Mouse (Mus musculus): Measurements from ENCODE around the gene Tmprss11e. TPM values are rescaled to one million over a fixed set of nuclear protein-coding genes. Genes with fewer than 3 reads are reported as not detected.
A peak's percentile ranks its signal among the peaks of the same experiment; 100 is the strongest.

Tmprss11e gene
- polyA plus RNA-seq, 1 experiment from 2014 or later, result not detected

DNA sequence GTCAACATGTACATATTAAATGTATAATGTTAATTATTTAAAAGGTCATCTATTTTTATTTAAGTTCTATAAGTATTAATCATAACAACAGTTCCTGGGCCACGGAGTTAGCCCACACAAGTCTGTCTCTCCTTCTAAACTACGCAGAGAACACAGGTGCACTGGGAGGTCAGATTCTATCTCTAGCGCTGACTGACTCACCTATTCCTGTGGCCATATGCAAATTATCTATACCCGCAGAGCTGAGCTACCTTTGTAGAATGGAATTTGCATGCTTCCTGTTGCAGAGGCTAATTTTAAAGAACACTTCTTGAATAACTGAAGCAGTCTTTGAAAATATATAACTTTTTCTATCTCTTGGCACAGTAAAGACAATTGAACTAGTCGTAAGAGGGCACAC is 4.5 kb downstream of the Tmprss11e start:
- no peaks in the 10 kb centered on the region for H3K4me1 ChIP-seq (replicated peaks)
- H3K9ac ChIP-seq, result no peak overlapping the region
- H3K9me3 ChIP-seq (replicated peaks), result no peaks in the 10 kb centered on the region
- H3K4me3 ChIP-seq (replicated peaks), result no peak overlapping the region
- 60% methylated on average over 5 of the region's 5 CpGs for WGBS (ENCODE audit: insufficient replicate concordance)
- H3K4me2 ChIP-seq, result no peak overlapping the region
- H3K27me3 ChIP-seq, result no peaks in the 10 kb centered on the region
- no peak overlapping the region for H3K27ac ChIP-seq (replicated peaks)
- ATAC-seq (ENCODE audit: insufficient read depth), result no peak
- no peaks in the 10 kb centered on the region for H3K36me3 ChIP-seq (replicated peaks)

DNA sequence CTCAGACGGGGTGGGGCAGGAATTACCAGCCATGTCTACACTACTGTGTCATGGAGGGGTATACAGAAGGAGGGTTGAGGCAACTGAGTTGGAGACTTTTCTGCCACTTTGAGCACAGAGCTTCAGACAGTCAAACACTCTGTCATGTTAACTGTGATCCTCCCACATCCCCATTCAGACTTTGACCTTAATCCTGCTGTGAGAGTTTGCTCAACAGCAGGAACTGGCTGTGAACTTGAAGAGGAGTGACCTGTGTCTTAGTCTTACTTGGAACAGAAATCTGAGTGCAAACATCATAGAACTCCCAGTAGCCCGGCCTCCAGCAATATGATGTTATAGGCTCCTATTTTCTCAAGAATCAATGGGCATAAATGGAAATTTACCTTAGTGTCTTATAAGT is 9.8 kb downstream of the Tmprss11e start:
- Histone ChIP-seq H3K27ac (replicated peaks) (no peak overlapping the region), H3K36me3 (replicated peaks) (no peaks in the 10 kb centered on the region), H3K9me3 (replicated peaks) (no peaks in the 10 kb centered on the region), H3K4me1 (replicated peaks) (no peaks in the 10 kb centered on the region), H3K4me2 (no peak overlapping the region), H3K4me3 (replicated peaks) (no peak overlapping the region), H3K9ac (no peak overlapping the region), H3K27me3 (no peaks in the 10 kb centered on the region)
- ATAC-seq (ENCODE audit: insufficient read depth), result peak; percentile 34
- 48% methylated on average over 2 of the region's 2 CpGs for WGBS (ENCODE audit: insufficient replicate concordance)

DNA sequence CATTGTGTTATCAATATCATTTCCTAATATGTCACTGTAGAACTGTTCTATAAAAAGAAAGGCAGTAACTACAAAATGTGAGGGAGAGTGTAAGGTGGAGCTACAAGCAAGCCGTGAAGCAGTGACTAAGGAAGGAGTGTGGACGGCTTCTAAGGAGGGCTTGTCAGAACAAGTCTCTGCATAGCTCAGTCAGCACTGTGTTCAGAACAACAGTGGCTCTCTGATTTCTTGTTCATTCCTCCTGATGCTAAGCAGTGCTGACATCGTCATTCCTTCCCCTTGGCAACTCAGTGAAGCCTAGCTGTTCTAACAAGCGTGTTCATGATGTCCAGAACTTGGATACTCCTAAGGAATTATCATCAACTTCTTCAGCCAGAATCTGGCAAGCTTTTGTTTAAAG is 15.0 kb downstream of the Tmprss11e start:
- no peaks in the 10 kb centered on the region for H3K9me3 ChIP-seq (replicated peaks)
- no peaks in the 10 kb centered on the region for H3K36me3 ChIP-seq (replicated peaks)
- no peak overlapping the region for H3K4me3 ChIP-seq (replicated peaks)
- H3K9ac ChIP-seq, result no peak overlapping the region
- no peaks in the 10 kb centered on the region for H3K4me1 ChIP-seq (replicated peaks)
- no peak for ATAC-seq (ENCODE audit: insufficient read depth)
- no peaks in the 10 kb centered on the region for H3K27me3 ChIP-seq
- H3K27ac ChIP-seq (replicated peaks), result no peak overlapping the region
- no peak overlapping the region for H3K4me2 ChIP-seq
- WGBS (ENCODE audit: insufficient replicate concordance), result 60% methylated on average over 4 of the region's 4 CpGs

DNA sequence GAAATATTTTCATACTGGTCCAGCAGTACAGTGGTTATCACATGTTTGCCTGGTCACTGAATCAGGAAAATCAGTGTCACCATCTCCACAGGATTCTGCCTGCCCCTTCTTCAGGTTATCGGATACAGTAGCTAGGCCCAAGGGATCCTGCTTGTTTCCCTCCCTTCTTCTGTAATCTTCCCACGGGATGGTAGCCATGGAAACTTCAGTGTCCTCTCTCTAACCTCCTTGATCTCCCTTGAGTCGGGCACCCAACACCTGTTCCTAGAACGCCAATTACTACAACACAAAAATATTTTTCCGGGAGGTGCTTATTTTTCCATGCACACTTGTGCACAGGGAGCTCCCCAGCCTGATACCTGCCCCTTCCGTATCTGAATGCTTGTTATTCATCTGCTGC is 17.0 kb downstream of the Tmprss11e start:
- H3K4me2 ChIP-seq, result no peak overlapping the region
- no peaks in the 10 kb centered on the region for H3K4me1 ChIP-seq (replicated peaks)
- H3K4me3 ChIP-seq (replicated peaks), result no peak overlapping the region
- H3K36me3 ChIP-seq (replicated peaks), result no peaks in the 10 kb centered on the region
- WGBS (ENCODE audit: insufficient replicate concordance), result 63% methylated on average over 6 of the region's 6 CpGs
- H3K9ac ChIP-seq, result no peak overlapping the region
- H3K27ac ChIP-seq (replicated peaks), result no peak overlapping the region
- no peak for ATAC-seq (ENCODE audit: insufficient read depth)
- H3K27me3 ChIP-seq, result no peaks in the 10 kb centered on the region
- no peaks in the 10 kb centered on the region for H3K9me3 ChIP-seq (replicated peaks)

DNA sequence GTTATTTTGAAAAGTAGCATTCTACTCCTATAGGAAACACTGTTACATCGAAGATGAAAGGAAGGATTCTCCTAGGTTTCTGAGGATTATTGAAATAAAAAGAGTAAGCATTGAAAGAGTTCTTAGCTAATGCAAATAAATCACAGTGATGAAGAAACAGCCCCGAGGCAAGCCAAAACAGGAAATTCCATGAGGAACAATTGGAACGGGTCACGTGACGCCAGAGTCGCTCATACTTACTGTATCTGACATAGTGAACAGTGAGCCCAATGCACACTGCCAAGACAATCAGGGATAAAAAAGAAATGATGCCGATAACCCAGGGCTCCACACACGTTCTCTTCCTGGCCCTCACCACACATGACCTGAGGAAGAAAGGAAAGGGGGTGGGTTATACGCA is 18.6 kb downstream of the Tmprss11e start:
- Histone ChIP-seq H3K36me3 (replicated peaks) (no peaks in the 10 kb centered on the region), H3K9ac (no peak overlapping the region), H3K4me1 (replicated peaks) (no peaks in the 10 kb centered on the region), H3K4me2 (no peak overlapping the region), H3K9me3 (replicated peaks) (no peaks in the 10 kb centered on the region), H3K27ac (replicated peaks) (no peak overlapping the region), H3K27me3 (no peaks in the 10 kb centered on the region), H3K4me3 (replicated peaks) (no peak overlapping the region)
- no peak for ATAC-seq (ENCODE audit: insufficient read depth)
- WGBS (ENCODE audit: insufficient replicate concordance), result 51% methylated on average over 9 of the region's 9 CpGs

DNA sequence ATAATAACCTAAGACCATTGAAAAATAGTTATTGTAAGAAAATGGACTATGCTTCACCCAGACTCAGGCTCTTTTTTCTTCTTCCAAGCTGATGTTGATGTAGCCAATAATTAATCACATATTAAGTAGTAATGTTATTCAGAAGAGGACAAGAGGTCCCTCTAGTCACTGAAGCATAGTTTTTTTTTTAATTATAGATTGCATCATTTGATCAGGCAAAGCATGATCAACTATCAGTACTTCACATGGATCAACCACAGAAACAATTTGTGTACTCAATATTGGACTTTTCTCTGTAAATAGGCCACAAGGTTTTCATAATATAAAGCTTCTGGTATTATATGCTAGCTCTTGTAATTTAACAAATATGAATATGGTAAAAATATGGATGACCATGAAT is 20.6 kb downstream of the Tmprss11e start:
- no peak overlapping the region for H3K9ac ChIP-seq
- H3K27ac ChIP-seq (replicated peaks), result no peak overlapping the region
- no peaks in the 10 kb centered on the region for H3K4me1 ChIP-seq (replicated peaks)
- no peak overlapping the region for H3K4me2 ChIP-seq
- H3K9me3 ChIP-seq (replicated peaks), result no peaks in the 10 kb centered on the region
- no peak for ATAC-seq (ENCODE audit: insufficient read depth)
- no peaks in the 10 kb centered on the region for H3K36me3 ChIP-seq (replicated peaks)
- no peaks in the 10 kb centered on the region for H3K27me3 ChIP-seq
- no peak overlapping the region for H3K4me3 ChIP-seq (replicated peaks)

DNA sequence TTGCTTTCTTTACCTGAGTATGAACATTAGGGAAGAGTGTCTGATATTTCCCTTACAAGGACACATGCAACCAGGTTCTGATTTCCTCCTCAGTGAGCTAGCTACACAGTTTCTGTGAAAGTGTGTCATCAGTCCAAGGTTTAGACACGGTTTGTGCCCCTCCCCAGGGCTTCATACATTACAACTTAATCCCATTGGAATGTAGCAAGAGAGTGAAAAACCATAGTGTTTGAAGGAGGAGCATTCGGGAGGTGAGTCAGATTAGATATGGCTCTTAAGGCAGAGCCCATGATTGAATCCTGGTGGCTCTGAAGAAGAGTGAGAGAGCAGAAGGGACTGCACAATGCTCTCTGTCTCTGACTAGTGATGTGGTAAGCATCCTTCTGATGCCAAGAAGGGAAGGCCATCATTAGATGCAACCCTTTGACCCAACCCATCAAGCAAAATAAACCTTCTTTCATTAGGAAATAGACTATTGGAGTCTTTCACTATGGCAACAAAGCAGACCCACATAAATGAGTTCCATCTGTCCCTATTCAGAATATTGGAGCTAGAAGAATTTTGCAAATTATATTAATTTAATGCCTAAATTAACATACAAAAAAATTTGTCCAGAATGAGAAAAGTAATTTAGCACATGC is 22.7 kb downstream of the Tmprss11e start:
- Histone ChIP-seq H3K9ac (no peak overlapping the region), H3K4me2 (no peak overlapping the region), H3K36me3 (replicated peaks) (no peaks in the 10 kb centered on the region), H3K4me1 (replicated peaks) (no peaks in the 10 kb centered on the region), H3K9me3 (replicated peaks) (no peaks in the 10 kb centered on the region), H3K4me3 (replicated peaks) (no peak overlapping the region), H3K27ac (replicated peaks) (no peak overlapping the region), H3K27me3 (no peaks in the 10 kb centered on the region)
- WGBS (ENCODE audit: insufficient replicate concordance), result 25% methylated on average over 2 of the region's 2 CpGs
- ATAC-seq (ENCODE audit: insufficient read depth), result no peak

DNA sequence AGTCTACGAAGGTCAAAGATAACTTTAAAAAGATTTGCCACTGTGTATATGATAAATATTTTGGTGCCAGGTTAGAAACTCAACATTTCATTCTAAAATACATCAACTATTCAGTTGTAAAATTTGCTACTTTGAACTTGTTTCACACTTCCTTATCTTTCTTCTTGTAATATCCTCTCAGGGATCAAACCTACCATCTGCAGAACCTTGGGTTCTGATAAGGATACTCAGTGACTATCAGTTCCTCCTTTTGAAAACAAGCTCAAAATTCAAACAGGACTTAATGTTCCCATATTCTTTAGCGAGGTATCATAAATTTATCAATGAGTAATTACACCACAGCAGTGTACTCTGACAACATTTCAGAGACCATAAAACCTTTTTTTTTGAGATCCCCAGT is 30.6 kb downstream of the Tmprss11e start:
- Histone ChIP-seq H3K27me3 (no peaks in the 10 kb centered on the region), H3K9me3 (replicated peaks) (no peaks in the 10 kb centered on the region), H3K4me2 (no peak overlapping the region), H3K36me3 (replicated peaks) (no peaks in the 10 kb centered on the region), H3K27ac (replicated peaks) (no peak overlapping the region), H3K4me3 (replicated peaks) (no peak overlapping the region), H3K9ac (no peak overlapping the region), H3K4me1 (replicated peaks) (no peaks in the 10 kb centered on the region)
- ATAC-seq (ENCODE audit: insufficient read depth), result no peak
- 40% methylated on average over 2 of the region's 2 CpGs for WGBS (ENCODE audit: insufficient replicate concordance)

DNA sequence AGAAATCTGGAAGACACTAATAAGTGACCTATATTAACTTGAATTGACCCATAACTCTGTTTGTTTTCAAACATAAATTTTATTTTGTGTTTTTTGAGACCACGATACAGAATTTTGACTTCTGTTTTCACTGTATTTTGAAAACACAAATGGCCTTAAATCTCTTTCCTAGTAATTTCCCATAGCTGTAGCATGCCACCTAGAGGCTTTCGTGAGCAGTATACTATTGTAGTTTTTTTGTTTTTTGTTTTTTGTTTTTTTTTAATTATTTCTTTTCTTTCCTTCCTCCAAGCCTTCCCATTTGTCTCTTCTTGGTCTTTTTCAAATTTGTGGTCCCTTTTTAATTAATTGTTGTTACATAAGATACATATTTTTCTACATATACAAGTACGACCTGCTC is 40.7 kb downstream of the Tmprss11e start:
- Histone ChIP-seq H3K27ac (replicated peaks) (no peak overlapping the region), H3K4me2 (no peak overlapping the region), H3K27me3 (no peaks in the 10 kb centered on the region), H3K4me1 (replicated peaks) (no peaks in the 10 kb centered on the region), H3K36me3 (replicated peaks) (no peaks in the 10 kb centered on the region), H3K9ac (no peak overlapping the region), H3K4me3 (replicated peaks) (no peak overlapping the region), H3K9me3 (replicated peaks) (no peaks in the 10 kb centered on the region)
- WGBS (ENCODE audit: insufficient replicate concordance), result 53% methylated on average over 3 of the region's 3 CpGs
- ATAC-seq (ENCODE audit: insufficient read depth), result no peak

DNA sequence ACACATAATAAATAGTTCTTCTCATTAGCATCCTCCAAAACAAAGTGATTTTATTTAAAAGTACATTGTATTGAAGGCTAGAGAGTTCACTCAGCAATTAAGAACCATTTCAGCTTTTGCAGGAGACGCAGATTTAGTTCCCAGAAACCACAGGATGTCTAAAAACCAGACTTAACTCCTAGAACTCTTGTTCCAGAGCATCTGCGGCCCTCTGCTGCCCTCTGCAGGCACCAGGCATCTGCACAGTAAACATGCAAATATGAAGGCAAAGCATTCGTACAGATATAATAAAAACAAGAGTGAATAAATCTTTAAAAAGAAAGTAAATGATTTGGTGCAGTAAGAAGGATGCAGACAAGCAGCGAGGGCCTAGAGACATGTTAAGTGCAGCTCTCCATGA is 60.9 kb downstream of the Tmprss11e start:
- Histone ChIP-seq H3K4me2 (no peak overlapping the region), H3K9ac (no peak overlapping the region), H3K9me3 (replicated peaks) (no peaks in the 10 kb centered on the region), H3K27me3 (no peaks in the 10 kb centered on the region), H3K4me1 (replicated peaks) (no peaks in the 10 kb centered on the region), H3K4me3 (replicated peaks) (no peak overlapping the region), H3K36me3 (replicated peaks) (no peaks in the 10 kb centered on the region), H3K27ac (replicated peaks) (no peak overlapping the region)
- WGBS (ENCODE audit: insufficient replicate concordance), result 33% methylated on average over 4 of the region's 4 CpGs
- no peak for ATAC-seq (ENCODE audit: insufficient read depth)

DNA sequence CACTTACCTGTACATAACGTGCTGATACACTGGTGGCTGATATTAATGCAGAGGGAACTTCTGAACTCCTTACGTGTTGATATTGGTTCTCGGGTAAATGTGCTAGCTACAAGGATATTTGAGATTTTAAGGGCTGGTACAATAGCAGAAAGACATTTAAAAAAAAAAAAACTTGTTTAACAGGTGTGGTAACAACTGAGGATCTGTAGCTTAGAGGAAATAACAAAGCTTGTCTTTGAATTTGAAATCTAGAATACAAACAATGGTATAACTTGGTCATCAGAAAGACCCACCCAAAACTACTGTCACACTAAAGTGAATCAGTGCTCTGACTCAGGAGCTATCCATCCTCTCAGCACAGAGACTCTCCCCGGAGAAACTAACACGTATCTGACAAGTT is 69.4 kb downstream of the Tmprss11e start, which contains the start of gene Tmprss11b:
Gene Tmprss11b, minus strand, starts transcription at position 101 of the 400 bp plus-strand sequence.
- Histone ChIP-seq H3K4me2 (no peak within 1 kb of the TSS), H3K36me3 (replicated peaks) (no peaks in the 10 kb centered on the region), H3K27ac (replicated peaks) (no peak within 1 kb of the TSS), H3K4me3 (replicated peaks) (no peak within 1 kb of the TSS), H3K9me3 (replicated peaks) (no peaks in the 10 kb centered on the region), H3K9ac (no peak within 1 kb of the TSS), H3K4me1 (replicated peaks) (no peaks in the 10 kb centered on the region), H3K27me3 (no peaks in the 10 kb centered on the region)
- 58% methylated on average over 5 of the region's 5 CpGs for WGBS (ENCODE audit: insufficient replicate concordance)
- no peak for ATAC-seq (ENCODE audit: insufficient read depth)

Data from liver, embryonic 15.5 days (tissue).